Mouse (Mus musculus) lung, embryonic 15.5 days (tissue): ENCODE results near the gene Psmd1. TPM values are rescaled to one million over a fixed set of nuclear protein-coding genes. Genes with fewer than 3 reads are reported as not detected.

Experiments used
- ATAC-seq: fragments of 200-750 bp; cut with Nextera tagmentation; 2 replicates; pipeline ENCODE4 v1.8.0; 2017; ENCODE audit warnings: moderate number of reproducible peaks, borderline replicate concordance; ENCODE audit not compliant: low FRiP score, low TSS enrichment; ENCODE audit errors: extremely low read depth
- H3K27ac ChIP-seq: fragments of 300-500 bp; sonication (generic); 2 replicates; pipeline ENCODE4 v1.5.1; 2015; ENCODE audit warnings: moderate library complexity, mild to moderate bottlenecking, inconsistent platforms
- H3K27me3 ChIP-seq: fragments of 300-500 bp; sonication (generic); 2 replicates; pipeline ENCODE4 v1.6.1; 2015; ENCODE audit warnings: inconsistent platforms
- H3K36me3 ChIP-seq: fragments of 300-500 bp; sonication (generic); 2 replicates; pipeline ENCODE4 v1.6.1; 2015; ENCODE audit warnings: inconsistent platforms
- H3K4me1 ChIP-seq: fragments of 300-500 bp; sonication (generic); 2 replicates; pipeline ENCODE4 v1.6.1; 2015; ENCODE audit warnings: inconsistent platforms
- H3K4me2 ChIP-seq: fragments of 300-500 bp; sonication (generic); 2 replicates; pipeline ENCODE4 v1.6.1; 2015; ENCODE audit warnings: inconsistent platforms, mild to moderate bottlenecking, moderate library complexity
- H3K4me3 ChIP-seq: fragments of 300-500 bp; sonication (generic); 2 replicates; pipeline ENCODE4 v1.5.1; 2015; ENCODE audit warnings: mild to moderate bottlenecking, inconsistent platforms
- H3K9ac ChIP-seq: fragments of 300-500 bp; sonication (generic); 2 replicates; pipeline ENCODE4 v1.6.1; 2015; ENCODE audit warnings: inconsistent platforms
- H3K9me3 ChIP-seq: fragments of 300-500 bp; sonication (generic); 2 replicates; pipeline ENCODE4 v1.6.1; 2016; ENCODE audit warnings: inconsistent platforms
- WGBS: fragments of 180-500 bp; shearing (Covaris S2); methylation state at CpG from one replicate; pipeline ENCODE4 v1.1.7; 2015; 5-methylcytosine and 5-hydroxymethylcytosine counted together
- polyA plus RNA-seq: library from polyadenylated mRNA; unstranded; fragments of >200 nt; fragmentation: Nextera tagmentation; extraction: Ambion mirVana; gene quantifications from 2 replicates; pipeline ENCODE4 v1.2.1, GENCODE M21; 2015

Psmd1 gene
- polyA plus RNA-seq, 1 experiment from 2014 or later = 176 TPM

DNA sequence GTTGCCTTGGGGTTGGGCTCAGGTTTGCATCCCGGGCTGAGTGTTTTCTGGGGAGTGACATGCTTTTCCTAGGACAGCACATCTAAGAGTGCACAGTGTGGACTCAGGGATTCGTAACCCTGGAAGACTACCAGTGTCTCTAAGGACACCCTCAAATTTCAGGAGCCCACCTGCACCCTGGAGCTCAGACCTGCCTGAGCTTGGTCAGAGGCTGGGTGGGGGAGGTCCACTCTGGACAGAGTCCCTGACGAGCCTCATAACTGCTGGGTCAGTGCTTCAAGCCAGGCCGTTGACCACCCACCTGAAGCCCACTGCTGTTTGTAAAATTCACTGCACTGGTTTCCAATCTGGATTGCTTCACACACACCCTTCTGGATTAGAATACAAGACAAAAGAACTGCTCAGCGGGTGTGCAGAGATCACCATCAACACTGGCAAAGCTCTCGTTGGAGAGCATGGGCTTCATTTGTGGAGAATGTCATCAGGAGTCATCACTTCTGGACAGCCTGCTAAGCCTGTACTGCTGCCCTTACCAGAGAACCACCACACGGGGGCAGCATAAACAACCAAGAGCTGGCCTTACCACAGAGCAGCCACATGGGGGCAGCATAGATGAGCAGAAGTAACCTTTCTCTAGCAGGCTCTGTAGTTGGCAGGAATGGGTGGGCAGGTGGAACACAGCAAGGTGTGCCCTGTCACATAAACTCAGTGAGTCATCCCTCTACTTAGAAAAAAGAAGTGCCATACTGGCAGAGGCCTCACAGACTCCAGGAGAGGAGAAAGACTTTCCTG is 114.5 kb downstream of the Psmd1 start:
- no peaks in the 10 kb centered on the region for H3K27me3 ChIP-seq
- ATAC-seq = peak; percentile 44; the same call in 1 of the 2 replicates
- no peaks in the 10 kb centered on the region for H3K4me1 ChIP-seq
- H3K4me2 ChIP-seq = no peak overlapping the region
- WGBS = 50% methylated on average over 7 of the region's 7 CpGs
- no peak overlapping the region for H3K27ac ChIP-seq
- 0 out of 2 replicates have a peak, but pooled peaks cover 8% of the 10 kb centered on the region for H3K36me3 ChIP-seq
- H3K4me3 ChIP-seq = no peak overlapping the region
- H3K9me3 ChIP-seq = no peaks in the 10 kb centered on the region
- no peak overlapping the region for H3K9ac ChIP-seq

DNA sequence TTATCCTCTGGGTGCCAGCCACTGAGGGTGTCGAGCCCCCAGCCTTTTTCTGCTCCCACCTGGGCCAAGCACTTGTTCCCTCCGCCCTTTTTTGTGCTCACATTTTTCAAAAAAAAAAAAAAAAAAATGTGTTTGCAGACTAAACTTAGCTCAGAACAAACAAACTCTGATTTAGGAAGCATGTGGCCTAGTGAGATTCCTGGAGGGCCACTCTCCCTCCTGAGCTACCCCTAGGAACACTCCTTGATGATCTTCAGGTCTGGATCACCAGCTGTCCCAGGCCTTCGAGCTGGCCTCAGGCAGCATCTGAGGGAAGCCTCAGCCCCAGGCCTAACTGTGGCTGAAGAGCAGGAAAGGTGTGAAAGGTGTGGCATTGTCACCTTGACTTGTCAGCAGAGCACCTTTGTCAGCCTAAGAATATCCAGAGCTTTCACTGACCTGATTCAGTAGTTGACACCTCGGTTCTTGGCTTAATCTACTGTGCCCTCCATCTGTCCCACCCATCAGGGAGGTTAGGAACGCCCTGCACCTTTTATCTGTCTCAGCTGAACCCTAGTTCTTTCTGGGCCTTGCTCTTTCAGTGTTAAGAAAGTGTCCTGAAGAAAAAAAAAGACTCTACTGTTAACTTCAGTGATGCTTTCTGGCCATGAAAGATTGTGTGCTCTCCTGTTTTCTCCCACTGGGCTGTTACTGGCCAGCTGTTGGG is 118.0 kb downstream of the Psmd1 start:
- no peak for ATAC-seq
- 0 out of 2 replicates have a peak, but pooled peaks cover 1% of the 10 kb centered on the region for H3K36me3 ChIP-seq
- no peak overlapping the region for H3K9ac ChIP-seq
- no peaks in the 10 kb centered on the region for H3K9me3 ChIP-seq
- no peaks in the 10 kb centered on the region for H3K4me1 ChIP-seq
- WGBS = 60% methylated on average over 5 of the region's 5 CpGs
- peak overlapping the region; percentile 34; the same call in 1 of the 2 replicates for H3K27ac ChIP-seq
- H3K4me3 ChIP-seq = no peak overlapping the region
- no peaks in the 10 kb centered on the region for H3K27me3 ChIP-seq
- no peak overlapping the region for H3K4me2 ChIP-seq

DNA sequence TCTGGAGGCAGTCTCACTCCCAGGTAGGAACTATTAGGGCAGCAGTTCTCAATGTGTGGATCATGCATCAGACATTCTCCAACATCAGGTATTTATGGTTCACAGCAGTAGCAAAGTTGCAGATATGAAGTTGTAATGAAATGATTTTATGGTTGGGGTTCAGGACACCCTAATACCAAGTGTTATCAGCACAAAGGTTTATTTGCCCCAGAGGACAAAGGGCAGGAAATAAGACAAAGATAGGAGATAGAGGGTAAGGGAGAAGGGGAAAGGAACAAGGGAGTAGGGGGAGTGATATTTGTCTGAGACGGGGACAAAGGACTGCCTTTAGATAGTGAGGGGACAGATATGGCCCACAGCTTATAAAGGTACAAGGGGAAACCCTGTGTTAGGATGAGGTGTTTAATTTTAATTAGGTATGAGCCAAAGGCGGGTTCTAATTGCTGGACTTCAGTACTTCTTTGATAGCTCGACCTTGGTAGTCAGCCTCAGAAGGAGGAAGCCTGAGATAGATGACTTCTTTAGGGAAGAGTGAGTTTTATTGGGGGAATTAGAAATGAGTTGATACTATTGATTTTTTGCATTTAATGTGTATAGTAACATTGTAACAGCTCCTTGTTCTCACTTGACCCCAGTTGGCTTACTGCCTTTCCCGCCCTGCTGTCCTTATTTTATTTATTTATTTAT is 119.5 kb downstream of the Psmd1 start:
- no peaks in the 10 kb centered on the region for H3K4me1 ChIP-seq
- H3K36me3 ChIP-seq = no peaks in the 10 kb centered on the region
- H3K9ac ChIP-seq = no peak overlapping the region
- no peak overlapping the region for H3K27ac ChIP-seq
- H3K9me3 ChIP-seq = no peaks in the 10 kb centered on the region
- H3K4me3 ChIP-seq = no peak overlapping the region
- H3K27me3 ChIP-seq = no peaks in the 10 kb centered on the region
- no peak overlapping the region for H3K4me2 ChIP-seq
- WGBS = 74% methylated on average over 4 of the region's 4 CpGs
- ATAC-seq = no peak

DNA sequence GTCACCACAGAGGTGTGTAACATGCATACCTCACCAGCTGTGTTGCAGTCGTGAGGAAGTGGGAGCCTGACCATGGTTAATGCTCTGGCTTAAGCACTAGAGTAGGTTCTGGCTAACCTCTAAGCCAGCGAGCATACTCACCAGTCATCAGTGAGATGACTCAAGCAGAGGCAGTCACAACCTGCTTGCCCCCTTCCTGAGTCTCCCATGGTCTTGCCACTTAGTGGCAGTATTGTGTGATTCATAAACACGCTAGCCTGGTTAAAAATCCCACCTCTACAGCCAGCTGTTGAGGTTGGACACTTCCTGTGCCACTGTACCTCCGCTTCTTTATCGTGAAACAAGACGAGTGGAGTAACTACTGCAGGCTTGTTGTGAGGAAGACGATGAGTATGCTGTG is 122.6 kb downstream of the Psmd1 start:
- Histone ChIP-seq H3K4me2 (no peak overlapping the region), H3K9ac (no peak overlapping the region), H3K4me3 (no peak overlapping the region), H3K27me3 (no peaks in the 10 kb centered on the region), H3K9me3 (no peaks in the 10 kb centered on the region), H3K4me1 (no peaks in the 10 kb centered on the region), H3K36me3 (no peaks in the 10 kb centered on the region), H3K27ac (no peak overlapping the region)
- 73% methylated on average over 7 of the region's 7 CpGs for WGBS
- no peak for ATAC-seq

DNA sequence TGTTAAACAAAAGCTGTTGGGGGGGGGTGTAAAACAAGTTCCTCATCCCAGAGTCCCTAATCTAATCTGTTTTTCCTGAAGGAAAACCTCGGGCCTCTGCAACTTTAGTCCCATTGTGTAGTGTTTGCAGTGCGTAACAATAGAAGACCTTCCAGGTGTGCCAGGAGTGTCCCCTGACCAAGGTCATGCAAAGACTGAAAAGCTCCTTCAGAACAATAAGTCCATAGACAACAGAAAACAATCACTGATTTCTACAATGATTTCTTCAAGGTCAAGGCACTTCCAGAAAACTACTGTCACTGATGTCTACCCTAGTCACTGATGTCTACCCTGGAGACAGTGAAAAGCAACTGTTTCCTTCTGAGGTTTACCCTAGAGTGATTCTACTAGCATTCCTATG is 123.7 kb downstream of the Psmd1 start:
- no peaks in the 10 kb centered on the region for H3K36me3 ChIP-seq
- no peaks in the 10 kb centered on the region for H3K27me3 ChIP-seq
- H3K4me2 ChIP-seq = no peak overlapping the region
- no peaks in the 10 kb centered on the region for H3K4me1 ChIP-seq
- H3K27ac ChIP-seq = no peak overlapping the region
- ATAC-seq = no peak
- WGBS = 60% methylated on average over 2 of the region's 2 CpGs
- no peak overlapping the region for H3K4me3 ChIP-seq
- H3K9me3 ChIP-seq = no peaks in the 10 kb centered on the region
- no peak overlapping the region for H3K9ac ChIP-seq

DNA sequence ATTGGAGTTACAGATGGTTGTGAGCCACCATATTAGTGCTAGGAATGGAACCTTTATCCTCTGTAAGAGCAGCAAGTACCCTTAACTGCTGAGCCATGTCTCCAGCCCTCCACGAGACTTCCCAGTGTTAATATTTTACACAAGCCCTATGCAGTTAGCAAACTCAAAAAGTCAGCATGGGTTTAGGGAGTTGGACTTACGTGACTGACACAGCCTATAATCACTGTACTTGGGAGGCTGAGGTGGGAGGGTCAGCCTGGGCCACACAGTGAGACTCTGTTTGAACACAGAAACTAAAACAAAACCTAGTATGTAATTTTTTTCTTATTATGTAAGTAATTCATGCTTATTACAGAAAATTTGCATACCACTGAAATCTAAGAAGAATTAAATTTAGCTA is 124.1 kb downstream of the Psmd1 start:
- H3K4me3 ChIP-seq = no peak overlapping the region
- H3K9ac ChIP-seq = no peak overlapping the region
- ATAC-seq = no peak
- no peaks in the 10 kb centered on the region for H3K36me3 ChIP-seq
- no peak overlapping the region for H3K27ac ChIP-seq
- no peaks in the 10 kb centered on the region for H3K9me3 ChIP-seq
- H3K4me2 ChIP-seq = no peak overlapping the region
- H3K4me1 ChIP-seq = no peaks in the 10 kb centered on the region
- no peaks in the 10 kb centered on the region for H3K27me3 ChIP-seq
- 81% methylated on average over 2 of the region's 2 CpGs for WGBS

Other genes with a start within 250 kb of the Psmd1 start
- 208 and 219 TPM in 2 replicates for gene Itm2c, start 170.1 kb upstream of the Psmd1 start, polyA plus RNA-seq
- gene 4933407L21Rik, start 135.9 kb upstream of the Psmd1 start, polyA plus RNA-seq = 0.14 and 0.47 TPM in 2 replicates
- 0.09 TPM in 1 of 2 replicates, not detected in the other for gene Gpr55, start 103.4 kb upstream of the Psmd1 start, polyA plus RNA-seq
- gene Spata3, start 47.6 kb upstream of the Psmd1 start, polyA plus RNA-seq = not detected in 2 replicates
- gene 2810459M11Rik, start 18.5 kb upstream of the Psmd1 start, polyA plus RNA-seq = 1.2 TPM in 2 replicates
- gene Htr2b, start 47.6 kb downstream of the Psmd1 start, polyA plus RNA-seq = 0.20 and 0.29 TPM in 2 replicates
- gene Gm21972, start 69.2 kb downstream of the Psmd1 start, polyA plus RNA-seq = 0.33 and 0.44 TPM in 2 replicates
- 20.3 and 22.9 TPM in 2 replicates for gene Armc9, start 90.4 kb downstream of the Psmd1 start, polyA plus RNA-seq
- 4.5 and 5.6 TPM in 2 replicates for gene B3gnt7, start 238.4 kb downstream of the Psmd1 start, polyA plus RNA-seq